Mouse (Mus musculus): ENCODE measurements around the gene Gcdh.

The Gcdh gene

DNA sequence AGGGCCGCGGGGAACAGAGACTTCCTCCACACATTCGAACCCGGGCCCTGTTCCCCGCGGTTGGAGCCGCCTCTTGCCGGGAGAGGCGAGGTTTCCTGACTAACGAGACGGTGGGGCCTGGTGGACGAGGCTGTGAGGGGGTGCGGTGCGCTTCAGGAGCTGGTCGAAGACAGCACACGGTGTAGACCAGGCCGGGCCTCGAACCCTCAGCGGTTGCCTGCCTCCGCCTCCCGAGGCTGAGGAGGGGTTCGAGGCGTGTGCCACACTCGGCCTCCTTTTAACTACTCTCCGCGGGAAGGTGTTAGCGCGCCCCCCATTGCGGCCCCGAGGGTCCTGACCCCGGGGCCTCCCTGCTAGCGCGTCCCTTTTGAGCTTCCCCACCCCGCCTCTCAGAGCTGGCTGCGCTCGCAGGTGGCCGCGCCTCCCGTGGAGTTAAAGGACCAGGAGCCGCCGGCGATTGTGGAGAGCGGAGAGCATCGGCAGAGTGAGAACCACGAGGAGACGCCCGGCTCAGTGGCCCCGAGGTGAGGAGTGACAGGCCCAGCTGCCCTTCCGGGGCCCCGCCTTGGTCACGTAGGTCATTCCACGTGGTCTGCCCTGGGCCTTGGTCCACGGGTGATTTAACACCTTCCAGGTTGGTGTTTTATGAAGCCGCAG lies 21.3 kb downstream of the Gcdh start:
- DNase-seq (ENCODE audit: low spot score in 2 of 2): peak in 1 of 2 experiments; percentile 29

DNA sequence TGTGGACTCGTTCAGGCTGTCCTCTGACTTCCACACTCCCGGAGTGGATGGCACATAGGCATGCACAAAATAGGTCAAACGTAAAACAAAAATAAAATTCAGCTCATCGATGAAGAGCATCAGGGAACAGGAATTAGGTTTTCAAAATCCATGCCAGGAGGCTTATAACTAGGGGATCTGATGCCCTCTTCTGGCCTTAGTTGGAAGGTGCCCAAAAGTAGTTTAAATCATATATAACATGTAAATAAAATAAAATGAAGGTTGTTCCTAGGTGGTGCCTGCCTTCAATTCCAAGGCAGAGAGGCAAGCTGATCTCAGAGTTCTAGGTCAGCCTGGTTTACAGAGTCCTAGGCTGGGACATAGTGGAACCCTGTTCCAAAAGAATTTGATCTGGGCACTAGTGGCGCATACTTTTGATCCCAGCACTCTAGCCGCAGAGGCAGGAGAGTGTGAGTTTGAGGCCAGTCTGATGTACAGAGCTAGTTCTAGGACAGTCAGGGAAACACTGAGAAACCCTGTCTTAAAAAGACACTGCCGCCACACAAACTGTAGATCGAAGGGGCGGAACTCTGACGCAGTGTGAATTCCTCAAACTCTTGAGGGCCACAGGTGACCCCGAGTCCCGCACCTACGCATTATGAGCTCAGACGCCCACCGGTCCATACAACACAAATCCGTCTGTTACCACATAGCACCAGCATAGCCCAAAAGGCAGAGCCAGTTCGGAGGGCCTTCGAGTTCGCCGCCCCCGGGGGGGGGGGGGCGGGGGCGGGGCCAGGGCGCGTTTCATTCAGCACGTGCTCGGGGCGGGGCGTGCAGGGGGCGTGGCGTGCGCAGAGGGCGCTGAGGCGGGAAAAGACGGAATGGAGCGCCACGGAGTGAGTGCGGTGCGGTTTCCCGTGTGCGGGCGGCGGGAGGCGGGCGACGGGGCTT lies 22.1 kb downstream of the Gcdh start, which contains the start of gene Syce2:
Gene Syce2 (plus strand): TSS at position 736 of the 933 bp plus-strand sequence.
- DNase-seq (ENCODE audit: low spot score in 2 of 2): peak; percentile 57 to 66

DNA sequence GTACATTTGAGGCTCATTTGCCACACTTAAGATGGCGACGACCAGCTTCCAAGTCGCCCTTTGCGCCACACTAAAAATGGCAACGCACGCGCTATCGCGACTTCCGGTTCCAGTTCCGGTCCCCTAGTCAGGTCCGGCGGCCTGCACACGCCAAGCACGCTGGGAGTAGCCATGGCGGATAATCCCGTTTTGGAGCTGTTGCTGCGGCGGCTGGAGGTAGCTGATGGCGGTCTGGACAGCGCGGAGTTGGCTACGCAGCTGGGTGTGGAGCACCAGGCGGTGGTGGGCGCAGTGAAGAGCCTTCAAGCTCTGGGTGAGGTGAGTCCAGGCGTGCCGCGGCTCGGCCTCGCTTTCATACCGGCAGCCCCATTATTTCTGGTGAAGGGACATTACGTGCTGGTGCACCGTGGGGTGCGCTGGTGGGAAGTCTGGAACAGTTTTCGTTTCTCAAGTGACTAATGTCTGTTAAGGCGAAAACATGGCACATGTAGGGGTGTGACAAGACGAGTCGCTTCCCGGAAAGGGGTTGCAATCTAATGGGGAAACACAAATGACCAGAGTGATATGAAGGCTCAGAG lies 36.8 kb downstream of the Gcdh start, which contains the start of gene Farsa:
Gene Farsa (plus strand): TSS at position 126 of the 578 bp plus-strand sequence.
- peak; percentile 82 to 90 for DNase-seq (ENCODE audit: low spot score in 2 of 2)

DNA sequence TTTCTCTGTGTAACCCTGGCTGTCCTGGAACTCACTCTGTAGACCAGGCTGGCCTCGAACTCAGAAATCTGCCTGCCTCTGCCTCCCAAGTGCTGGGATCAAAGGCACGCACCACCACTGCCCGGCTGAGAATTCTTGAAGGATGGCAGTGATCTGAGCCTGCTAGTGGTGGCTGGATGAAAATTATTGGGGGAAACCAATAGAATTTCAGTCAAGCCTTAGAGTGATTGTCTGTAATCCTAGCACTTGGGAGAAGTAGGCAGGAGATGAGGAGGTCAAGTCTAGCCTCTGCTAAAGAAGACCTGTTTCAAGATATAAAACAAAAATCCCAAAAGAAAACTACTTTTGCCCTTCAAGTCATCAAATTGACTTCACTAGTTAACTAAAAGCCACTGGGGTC lies 37.3 kb downstream of the Gcdh start:
- DNase-seq (ENCODE audit: low spot score in 2 of 2): no peak

DNA sequence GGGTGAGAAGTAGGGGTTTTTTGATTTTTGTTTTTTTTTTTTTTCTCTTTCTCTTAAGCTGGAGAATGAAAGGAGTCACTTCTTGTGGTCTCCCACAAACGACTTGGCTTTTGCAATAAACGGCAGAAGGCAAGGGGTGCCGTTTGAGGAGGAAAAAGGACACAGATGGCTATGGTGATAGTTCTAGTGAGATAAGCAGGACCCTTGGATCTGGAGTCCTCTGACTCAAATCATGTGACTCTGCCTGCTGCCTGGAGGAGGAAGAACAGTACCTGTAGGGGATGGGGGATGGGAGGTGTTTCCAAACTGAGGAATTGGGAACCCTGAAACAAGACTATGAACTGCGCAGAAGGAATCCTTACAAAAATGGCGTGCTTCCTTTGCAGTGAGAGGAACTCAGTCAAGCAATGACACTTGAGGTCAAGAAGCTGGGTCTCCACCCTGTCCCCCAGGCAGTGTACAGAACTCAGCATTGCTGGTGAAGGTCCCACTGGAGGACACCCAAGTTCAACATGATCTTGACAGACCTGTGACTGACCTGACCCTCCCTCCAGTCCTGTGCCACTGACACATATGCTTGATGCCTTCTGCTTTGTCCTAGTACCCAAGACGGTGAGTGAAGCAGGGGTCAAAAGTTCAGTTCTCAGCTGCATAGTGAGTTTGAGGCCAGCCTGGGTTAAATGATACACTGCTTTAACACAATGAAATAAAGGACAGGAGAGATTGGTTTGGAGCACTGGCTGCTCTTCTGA lies 45.9 kb downstream of the Gcdh start:
- DNase-seq (ENCODE audit: low spot score in 2 of 2): peak in 1 of 2 experiments; percentile 26

DNA sequence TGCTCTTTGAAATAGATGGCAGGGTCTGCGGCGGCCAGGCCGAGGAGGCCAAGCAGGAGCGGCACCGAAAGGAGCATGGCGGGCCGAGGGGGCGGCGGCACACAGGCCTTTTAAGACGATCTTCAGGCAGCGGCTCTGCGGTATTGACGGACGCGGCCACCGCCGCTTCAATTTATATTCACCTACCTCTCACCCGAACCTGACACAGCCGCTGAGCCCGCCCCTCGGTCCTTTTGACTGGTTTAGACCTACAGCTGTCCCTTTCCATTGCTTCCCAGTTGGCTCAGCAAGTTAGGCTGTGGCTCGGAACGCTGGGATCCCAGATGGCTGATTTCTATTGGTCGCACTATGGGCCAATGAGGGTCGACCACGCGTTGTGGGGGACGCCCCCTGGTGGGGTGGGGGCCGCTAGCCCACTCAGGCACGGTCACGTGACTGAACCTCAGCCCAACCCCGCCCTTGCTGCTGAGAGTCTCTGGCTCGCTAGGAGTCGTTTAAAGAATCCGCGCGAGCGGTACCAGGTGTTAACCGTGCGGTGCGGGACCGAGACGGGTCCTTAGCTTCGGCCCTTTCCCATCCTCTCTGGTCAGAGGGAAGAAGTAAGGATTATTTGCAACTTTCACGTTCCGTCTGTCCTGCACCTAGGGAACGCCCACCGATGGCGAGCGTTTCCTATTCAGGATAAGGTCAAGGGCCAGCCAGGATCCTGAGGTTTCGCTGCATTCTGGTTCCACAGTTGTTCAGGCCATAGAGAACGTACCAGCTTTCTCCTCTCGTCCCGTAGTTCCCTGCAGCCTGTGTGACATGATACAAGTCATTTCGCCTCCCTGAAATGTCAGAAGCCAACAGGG lies 46.8 kb downstream of the Gcdh start, which contains the start of gene Calr:
Gene Calr (minus strand): TSS at position 213 of the 851 bp plus-strand sequence.
- peak; percentile 99 to 100 for DNase-seq (ENCODE audit: low spot score in 2 of 2)

DNA sequence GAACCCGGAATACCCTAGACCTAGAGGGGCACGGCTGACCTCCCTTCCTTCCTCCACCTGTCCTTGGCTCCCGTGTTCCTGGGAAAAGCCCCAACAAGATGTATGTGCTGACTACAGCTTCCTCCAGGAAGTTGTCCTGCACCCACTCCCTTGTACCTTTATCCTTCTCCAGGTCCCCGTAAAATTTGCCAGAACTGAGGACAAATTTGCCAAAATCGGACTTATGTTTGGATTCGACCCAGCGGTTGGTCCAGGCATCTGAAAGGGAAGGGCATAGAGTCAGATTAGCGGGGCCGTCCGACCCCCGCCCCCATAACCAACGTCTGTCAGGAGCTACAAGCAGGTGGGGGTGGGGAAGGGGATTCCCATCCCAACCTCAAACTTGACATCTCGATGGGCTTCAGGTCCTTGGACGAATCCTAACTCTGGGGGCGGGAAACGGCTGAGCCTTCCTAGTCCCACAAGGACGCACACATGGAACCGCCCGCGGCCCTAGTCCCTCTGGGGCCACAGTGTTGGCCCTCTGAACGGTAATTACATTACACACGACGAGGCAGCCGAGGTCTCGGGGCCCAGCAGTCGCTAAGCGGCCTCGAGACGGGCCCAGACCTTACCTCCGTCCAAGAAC lies 47.5 kb downstream of the Gcdh start:
- DNase-seq (ENCODE audit: low spot score in 2 of 2): peak in 1 of 2 experiments; percentile 39

DNA sequence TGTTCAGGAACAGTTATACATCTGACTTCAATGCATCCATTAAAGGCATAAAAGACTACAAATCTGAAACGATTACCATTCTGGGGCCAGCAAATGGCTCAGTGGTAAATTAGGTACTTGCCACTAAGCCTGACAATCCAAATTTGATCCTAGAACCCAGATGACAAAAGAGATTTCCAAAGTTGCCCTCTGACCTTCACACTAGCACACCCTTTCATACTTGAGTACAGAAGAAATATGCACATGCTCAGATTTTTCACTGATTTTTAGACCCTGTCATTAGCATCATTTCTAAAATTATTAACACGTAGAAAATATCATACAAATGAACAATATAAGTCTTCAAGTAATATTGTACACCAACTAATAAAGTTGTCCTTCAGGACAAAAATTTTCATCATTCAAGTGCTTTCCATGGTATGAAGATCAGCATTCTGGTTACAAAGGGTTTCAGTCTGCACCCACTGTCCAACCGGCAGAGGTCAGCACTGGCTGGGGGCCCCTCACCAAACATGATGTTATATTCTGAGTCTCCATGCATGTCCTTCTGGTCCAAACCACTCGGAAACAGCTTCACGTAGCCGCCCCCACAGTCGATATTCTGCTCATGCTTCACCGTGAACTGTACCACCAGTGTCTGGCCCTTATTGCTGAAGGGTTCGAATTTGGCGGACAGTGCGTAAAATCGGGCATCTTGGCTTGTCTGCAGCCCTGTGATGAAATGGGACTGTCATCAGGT lies 48.2 kb downstream of the Gcdh start:
- DNase-seq (ENCODE audit: low spot score in 2 of 2): peak; percentile 28 to 49

DNA sequence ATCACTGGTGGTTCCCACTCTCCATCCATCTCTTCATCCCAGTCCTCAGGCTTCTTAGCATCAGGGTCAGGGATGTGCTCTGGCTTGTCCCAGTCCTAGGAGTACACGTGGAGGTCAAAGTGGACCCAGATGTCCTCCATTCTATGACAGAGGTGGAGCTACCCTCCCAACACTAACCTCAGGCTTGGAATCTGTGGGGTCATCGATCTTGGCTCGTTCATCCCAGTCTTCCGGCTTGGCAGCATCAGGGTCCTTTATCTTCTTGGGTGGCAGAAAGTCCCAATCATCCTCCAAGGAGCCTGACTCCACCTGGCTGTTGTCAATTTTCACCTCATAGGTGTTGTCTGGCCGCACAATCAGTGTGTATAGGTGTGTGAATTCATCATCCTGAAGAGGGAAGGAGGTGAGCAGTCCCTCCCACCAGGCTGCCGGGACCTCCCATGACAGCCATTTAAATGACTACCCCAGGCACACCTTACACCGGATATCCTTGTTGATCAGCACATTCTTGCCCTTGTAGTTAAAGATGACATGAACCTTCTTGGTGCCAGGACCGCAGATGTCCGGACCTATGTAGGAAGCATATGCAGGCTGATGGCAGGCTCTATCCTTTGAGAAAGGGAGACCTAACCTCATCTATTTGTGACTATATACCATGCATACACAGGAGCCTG lies 49.2 kb downstream of the Gcdh start:
- no peak for DNase-seq (ENCODE audit: low spot score in 2 of 2)

DNA sequence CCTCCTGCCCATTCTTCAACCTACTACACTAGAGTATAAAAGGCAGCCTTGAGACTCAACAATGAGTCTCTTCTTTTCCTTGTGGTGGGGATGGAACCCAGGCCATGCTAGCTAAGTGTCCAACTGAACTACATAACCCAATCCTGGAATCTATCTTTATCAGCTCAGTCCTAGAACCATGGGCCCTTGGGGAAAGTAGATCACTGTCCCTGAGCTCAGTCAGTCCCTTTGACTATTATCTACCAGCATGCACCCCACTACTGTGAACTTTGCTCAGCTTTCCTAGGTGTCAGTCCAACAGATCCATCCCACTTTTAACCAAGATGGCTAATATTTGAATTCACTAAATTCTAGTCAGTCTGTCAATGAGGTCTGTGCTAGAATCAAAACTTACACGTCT lies 52.2 kb downstream of the Gcdh start:
- no peak for DNase-seq (ENCODE audit: low spot score in 2 of 2)

DNA sequence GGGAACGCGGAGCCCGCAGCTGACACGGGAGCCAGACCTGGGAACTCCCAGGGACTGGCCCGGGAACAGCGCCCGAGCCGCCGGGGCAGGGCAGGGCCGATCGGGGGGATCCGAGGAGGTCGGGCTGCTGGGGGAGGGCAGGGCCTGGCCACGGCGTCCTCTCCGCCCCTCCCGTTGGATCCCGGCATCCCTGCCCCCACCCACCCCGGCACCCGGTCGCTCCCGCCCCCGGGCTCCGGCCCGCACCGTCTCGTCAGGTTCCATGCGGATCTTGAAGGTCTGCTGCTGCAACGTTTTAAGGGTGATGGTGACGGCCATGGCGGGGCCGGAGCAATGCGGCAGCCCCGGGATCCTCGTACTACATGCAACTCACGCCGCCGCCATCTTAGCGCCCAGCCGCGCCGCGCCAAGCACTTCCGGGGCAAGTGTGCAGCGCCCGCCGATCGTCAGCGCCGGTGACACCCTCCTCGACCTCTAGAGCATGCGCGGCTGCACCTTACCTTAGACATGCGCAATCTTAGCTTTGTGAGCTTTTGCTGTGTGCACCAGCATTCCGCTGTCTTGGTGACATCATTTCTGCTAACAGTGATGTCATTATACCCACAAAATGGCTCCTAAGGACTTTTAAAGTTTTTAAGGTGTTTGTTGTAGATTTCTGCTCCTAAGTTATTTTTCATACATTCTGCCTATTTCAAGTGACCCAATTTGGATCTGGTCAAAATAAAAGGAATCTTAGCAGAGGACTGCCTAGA lies 53.3 kb downstream of the Gcdh start, which contains the start of gene Rad23a:
Gene Rad23a (minus strand): TSS at position 418 of the 752 bp plus-strand sequence.
- DNase-seq (ENCODE audit: low spot score in 2 of 2): peak; percentile 88 to 91

DNA sequence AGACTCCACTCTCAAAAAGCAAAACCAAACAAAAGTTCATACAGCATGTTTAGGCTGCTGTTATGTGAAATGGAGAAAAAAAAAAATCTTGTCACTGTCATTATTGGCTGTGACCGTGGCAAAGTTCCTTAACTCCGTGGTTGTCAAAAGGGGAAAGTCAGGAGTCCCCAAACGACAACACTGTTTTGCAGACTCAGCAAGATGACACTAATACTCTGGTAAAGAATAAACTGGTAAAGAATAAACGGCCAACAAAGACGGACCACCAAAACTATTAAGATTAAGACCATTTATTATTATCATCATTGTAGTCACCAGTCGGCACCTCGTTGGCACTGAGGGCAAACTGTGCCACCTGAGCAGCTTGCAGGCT lies 53.9 kb downstream of the Gcdh start:
- DNase-seq (ENCODE audit: low spot score in 2 of 2): no peak

DNA sequence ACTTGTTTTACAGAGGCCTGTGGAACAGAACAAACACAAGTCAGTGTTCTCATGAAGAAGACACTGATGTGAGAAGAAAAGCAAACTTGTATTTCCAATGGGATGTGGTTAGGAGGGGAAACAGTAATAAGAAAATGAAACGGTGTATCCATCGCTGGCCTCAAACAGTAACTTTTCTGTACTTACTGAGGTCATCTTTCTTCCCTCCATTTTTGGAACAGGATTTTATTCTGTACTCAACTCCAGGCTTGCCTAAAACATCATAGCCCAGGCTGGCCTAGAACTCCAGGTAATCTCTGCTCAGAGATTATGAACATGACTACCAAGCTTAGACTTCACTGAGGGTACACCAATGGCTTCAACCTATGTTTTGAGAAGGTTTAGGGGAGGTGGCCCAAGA lies 54.3 kb downstream of the Gcdh start:
- no peak for DNase-seq (ENCODE audit: low spot score in 2 of 2)

DNA sequence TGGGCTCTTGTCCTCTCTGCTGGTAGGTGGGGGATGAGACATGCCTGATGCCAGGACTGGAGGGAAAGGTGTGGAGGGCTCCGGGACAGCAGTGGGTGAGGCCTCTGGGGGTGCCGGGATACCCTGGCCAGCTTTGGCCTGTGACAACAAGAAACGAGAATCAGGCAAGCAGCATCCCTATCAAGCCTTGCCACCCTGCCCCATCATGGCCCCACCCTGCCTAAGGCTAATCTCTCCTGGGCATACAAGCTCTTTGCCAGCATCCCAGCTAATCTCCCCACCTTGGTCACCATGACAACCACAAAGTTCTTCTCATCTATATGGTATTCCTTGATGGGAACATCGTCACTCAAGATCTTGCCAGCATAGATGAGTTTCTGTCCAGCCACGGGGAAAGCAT lies 55.2 kb downstream of the Gcdh start:
- no peak for DNase-seq (ENCODE audit: low spot score in 2 of 2)

DNA sequence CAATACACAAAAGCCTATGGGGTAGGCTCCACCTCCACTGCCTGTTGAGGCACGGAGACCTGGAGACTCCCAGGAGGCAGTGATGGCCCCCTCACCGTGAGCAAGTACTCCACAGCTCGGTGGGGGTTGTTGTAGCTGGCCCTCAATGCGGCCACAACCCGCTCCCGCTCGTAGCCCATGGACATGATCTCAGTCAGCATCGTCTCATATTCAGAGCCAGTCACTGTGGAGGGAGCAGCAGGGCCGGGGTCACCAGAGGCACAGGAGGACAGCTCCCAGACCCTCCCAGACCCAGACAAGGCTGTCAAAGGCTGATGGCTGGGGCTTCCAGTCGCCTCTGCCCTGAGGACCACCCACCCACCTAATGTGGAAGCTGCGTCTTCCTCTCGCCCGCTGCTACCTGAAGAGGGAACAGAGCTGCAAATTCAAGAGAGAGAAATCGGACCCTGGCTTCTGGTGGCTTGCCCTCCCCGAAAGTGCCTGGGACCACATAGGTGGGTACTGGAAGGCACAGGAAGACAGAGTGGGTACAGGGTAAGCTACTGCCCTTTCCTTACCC lies 55.7 kb downstream of the Gcdh start:
- no peak for DNase-seq (ENCODE audit: low spot score in 2 of 2)

DNA sequence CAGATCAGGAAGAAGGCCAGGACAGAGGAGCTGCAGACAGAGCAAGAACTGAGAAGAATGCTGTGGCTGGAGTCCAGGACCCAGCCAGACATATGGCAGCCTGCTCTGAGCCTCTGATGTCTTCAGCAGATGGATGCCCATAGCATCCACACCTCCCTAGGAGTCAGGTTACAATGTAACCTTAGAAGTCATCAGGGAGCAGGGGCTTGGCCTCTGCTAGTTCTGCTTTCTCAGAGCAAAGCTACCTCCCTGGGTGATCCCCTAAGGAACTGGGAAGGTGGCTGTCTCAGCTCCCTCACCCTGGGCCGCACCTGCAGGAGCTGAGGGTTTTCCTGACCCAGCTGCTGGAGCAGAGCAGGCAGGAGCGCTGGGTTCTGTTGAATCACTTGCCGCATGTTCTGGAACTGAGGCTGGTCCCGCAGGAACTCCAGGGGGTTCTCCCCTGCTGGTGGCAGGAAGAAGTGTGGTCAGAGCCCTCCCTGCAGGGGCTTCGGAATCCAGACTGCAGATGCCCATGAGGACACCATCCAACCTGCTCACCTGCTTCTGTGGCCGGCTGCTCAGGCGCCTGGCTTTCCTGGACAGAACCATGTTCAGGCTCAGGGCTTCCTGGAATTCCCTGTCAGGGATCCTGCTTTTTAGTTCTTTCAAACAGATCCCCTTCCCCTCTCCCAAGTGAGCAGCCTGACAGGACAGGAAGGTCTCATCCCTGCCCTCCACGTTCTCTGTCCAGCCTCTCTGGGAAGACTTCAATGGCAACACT lies 56.4 kb downstream of the Gcdh start:
- no peak for DNase-seq (ENCODE audit: low spot score in 2 of 2)

Data from frontal cortex, postnatal 10 days (tissue).